Mouse (Mus musculus) layer of hippocampus, adult 6 months (tissue): Measurements from ENCODE around the gene Inmt. TPM values are rescaled to one million over a fixed set of nuclear protein-coding genes. Genes with fewer than 3 reads are reported as not detected.

Source experiments
- long read RNA-seq, 2 experiments: library from polyadenylated mRNA; unstranded; transcript quantifications; one replicate each; pipeline ENCODE4 v2.0.0; 2019 to 2020
- polyA plus RNA-seq: library from polyadenylated mRNA; unstranded; fragments of <200 nt; fragmentation: Nextera tagmentation; gene quantifications from 2 replicates; pipeline ENCODE4 v1.2.3, GENCODE M21; 2021

The Inmt gene
- polyA plus RNA-seq: 0.30 and 0.58 TPM in 2 replicates
- long read RNA-seq, experiment 1: 0 reads
- long read RNA-seq, experiment 2: 0 reads

GRCm38 (mm10) chr6:55174741-55175181 is at the start of gene Inmt:
TSS of gene Inmt (minus strand) at chr6:55175043.

GRCm38 (mm10) chr6:55202913-55203910 is 28.4 kb upstream of the Inmt start, which contains the start of gene Mindy4:
TSS of gene Mindy4 (plus strand) at chr6:55203383.

GRCm38 (mm10) chr6:55132794-55133193 is 42.0 kb downstream of the Inmt start, which contains the start of gene Crhr2:
TSS of gene Crhr2 (minus strand) at chr6:55133016.

Other genes with a start within 250 kb of the Inmt start
- gene Nod1, start 202.4 kb downstream of the Inmt start, polyA plus RNA-seq: 1.5 and 1.9 TPM in 2 replicates
- gene Ggct, start 182.1 kb downstream of the Inmt start, polyA plus RNA-seq: 74.2 and 74.4 TPM in 2 replicates
- 118 and 129 TPM in 2 replicates for gene Gars, start 137.0 kb downstream of the Inmt start, polyA plus RNA-seq
- gene Crhr2, start 42.0 kb downstream of the Inmt start, polyA plus RNA-seq: 2.1 and 4.1 TPM in 2 replicates
- gene Mindy4, start 28.3 kb upstream of the Inmt start, polyA plus RNA-seq: 4.6 and 6.3 TPM in 2 replicates
- 2.2 TPM in 1 of 2 replicates, not detected in the other for gene Aqp1, start 161.4 kb upstream of the Inmt start, polyA plus RNA-seq
- not detected in 2 replicates for gene Ghrhr, start 201.3 kb upstream of the Inmt start, polyA plus RNA-seq